In genomic region chr2:25350701-25351100, GRCm38 (mm10) we compare ENCODE assay signal across 16 mouse cellular contexts.
"Had no signal": no experiment of that assay in that cellular context is flagged by ENCODE, and none has a peak within 500 bp of the region (broad histone marks: within the 10 kb centered on the region; RNA-seq: fewer than 3 reads in every experiment).

No protein-coding gene starts in this region.

- DNase-seq: retina, postnatal 1 day; right cerebral cortex, adult 18-20 months; right cerebral cortex, postnatal 14 days; right cerebral cortex, postnatal 25 days; right cerebral cortex, postnatal 4 days; spleen, adult 18-20 months; thymus, adult 18-20 months; thymus, adult 2 months; thymus, postnatal 14 days; thymus, postnatal 25 days; thymus, postnatal 36 days; thymus, postnatal 4 days had no signal

- H3K27me3 ChIP-seq: neural tube, embryonic 13.5 days; neural tube, embryonic 15.5 days; stomach, embryonic 15.5 days had no signal

- H3K4me3 ChIP-seq: neural tube, embryonic 13.5 days; neural tube, embryonic 15.5 days; stomach, embryonic 15.5 days had no signal

- H3K9me3 ChIP-seq: neural tube, embryonic 13.5 days; neural tube, embryonic 15.5 days; stomach, embryonic 15.5 days had no signal

- H3K27ac ChIP-seq: neural tube, embryonic 13.5 days; neural tube, embryonic 15.5 days; stomach, embryonic 15.5 days; stomach, postnatal 0 days had no signal
